Mouse (Mus musculus): ENCODE results near the gene Lmnb2. TPM values are rescaled to one million over a fixed set of nuclear protein-coding genes. Genes with fewer than 3 reads are reported as not detected.

Lmnb2 gene
- 41.5 and 43.9 TPM in 2 replicates for polyA plus RNA-seq (2015; fragmentation: Nextera tagmentation; extraction: Ambion mirVana)

- WGBS: under 1% methylated on average over 60 of the region's 61 CpGs
- ATAC-seq (ENCODE audit: low FRiP score): peak; percentile 77
- H3K27me3 ChIP-seq: peaks cover 12% of the 10 kb centered on the region; the same call in 1 of the 2 replicates
- no peaks in the 10 kb centered on the region for H3K9me3 ChIP-seq
- peak within 1 kb of the TSS; percentile 99 for H3K4me2 ChIP-seq
- H3K9ac ChIP-seq: peak within 1 kb of the TSS; percentile 94
- H3K27ac ChIP-seq: peak within 1 kb of the TSS; percentile 88
- H3K4me3 ChIP-seq: peak within 1 kb of the TSS; percentile 94
- peaks cover 38% of the 10 kb centered on the region for H3K4me1 ChIP-seq (replicated peaks)
- peaks cover 25% of the 10 kb centered on the region for H3K36me3 ChIP-seq
Observed at GRCm38 (mm10) chr10:80917779-80918434, at the start of gene Lmnb2. TSS of gene Lmnb2 (minus strand) at chr10:80918245.

GRCm38 (mm10) chr10:80967101-80967656 lies 49.1 kb upstream of the Lmnb2 start:
- H3K9me3 ChIP-seq: peaks cover 5% of the 10 kb centered on the region; the same call in 1 of the 2 replicates
- no peaks in the 10 kb centered on the region for H3K27me3 ChIP-seq
- ATAC-seq (ENCODE audit: low FRiP score): no peak
- H3K4me2 ChIP-seq: no peak overlapping the region
- H3K36me3 ChIP-seq: no peaks in the 10 kb centered on the region
- no peak overlapping the region for H3K27ac ChIP-seq
- no peak overlapping the region for H3K4me3 ChIP-seq
- no peak overlapping the region for H3K9ac ChIP-seq
- WGBS: 70% methylated on average over 3 of the region's 3 CpGs
- H3K4me1 ChIP-seq (replicated peaks): peaks cover 17% of the 10 kb centered on the region

GRCm38 (mm10) chr10:80966296-80966695 lies 48.3 kb upstream of the Lmnb2 start:
- no peak overlapping the region for H3K9ac ChIP-seq
- WGBS: 56% methylated on average over 12 of the region's 12 CpGs

GRCm38 (mm10) chr10:80963031-80963975 lies 45.3 kb upstream of the Lmnb2 start:
- Histone ChIP-seq H3K4me3 (no peak overlapping the region), H3K36me3 (no peaks in the 10 kb centered on the region), H3K9ac (no peak overlapping the region), H3K27me3 (0 out of 2 replicates have a peak, but pooled peaks cover 10% of the 10 kb centered on the region), H3K9me3 (no peaks in the 10 kb centered on the region), H3K4me2 (no peak overlapping the region), H3K4me1 (replicated peaks) (peaks cover 23% of the 10 kb centered on the region), H3K27ac (no peak overlapping the region)
- ATAC-seq (ENCODE audit: low FRiP score): no peak
- 50% methylated on average over 12 of the region's 12 CpGs for WGBS

More at GRCm38 (mm10) chr10:80966296-80966695, 48.3 kb upstream of the Lmnb2 start:
- Histone ChIP-seq H3K36me3 (no peaks in the 10 kb centered on the region), H3K9me3 (peaks cover 5% of the 10 kb centered on the region; the same call in 1 of the 2 replicates), H3K27ac (no peak overlapping the region), H3K27me3 (0 out of 2 replicates have a peak, but pooled peaks cover under 1% of the 10 kb centered on the region), H3K4me3 (no peak overlapping the region), H3K4me2 (no peak overlapping the region), H3K4me1 (replicated peaks) (peaks cover 18% of the 10 kb centered on the region)
- ATAC-seq (ENCODE audit: low FRiP score): no peak

- no peak overlapping the region for H3K4me3 ChIP-seq
- H3K27me3 ChIP-seq: 0 out of 2 replicates have a peak, but pooled peaks cover 10% of the 10 kb centered on the region
- peaks cover 23% of the 10 kb centered on the region for H3K4me1 ChIP-seq (replicated peaks)
- WGBS: 77% methylated on average over 5 of the region's 5 CpGs
- ATAC-seq (ENCODE audit: low FRiP score): no peak
- no peaks in the 10 kb centered on the region for H3K9me3 ChIP-seq
- no peaks in the 10 kb centered on the region for H3K36me3 ChIP-seq
- H3K27ac ChIP-seq: no peak overlapping the region
- H3K4me2 ChIP-seq: no peak overlapping the region
- H3K9ac ChIP-seq: no peak overlapping the region
Observed at GRCm38 (mm10) chr10:80962585-80962984, 44.5 kb upstream of the Lmnb2 start.

GRCm38 (mm10) chr10:80962051-80962472 lies 44.0 kb upstream of the Lmnb2 start:
- 53% methylated on average over 10 of the region's 10 CpGs for WGBS

GRCm38 (mm10) chr10:80960551-80961508 lies 42.8 kb upstream of the Lmnb2 start:
- WGBS: 13% methylated on average over 16 of the region's 16 CpGs
- Histone ChIP-seq H3K9ac (no peak overlapping the region), H3K4me1 (replicated peaks) (peaks cover 17% of the 10 kb centered on the region), H3K27me3 (0 out of 2 replicates have a peak, but pooled peaks cover 10% of the 10 kb centered on the region), H3K4me2 (no peak overlapping the region), H3K27ac (no peak overlapping the region), H3K4me3 (no peak overlapping the region), H3K36me3 (no peaks in the 10 kb centered on the region), H3K9me3 (no peaks in the 10 kb centered on the region)
- no peak for ATAC-seq (ENCODE audit: low FRiP score)

More at GRCm38 (mm10) chr10:80962051-80962472, 44.0 kb upstream of the Lmnb2 start:
- no peak for ATAC-seq (ENCODE audit: low FRiP score)
- Histone ChIP-seq H3K4me3 (no peak overlapping the region), H3K27me3 (0 out of 2 replicates have a peak, but pooled peaks cover 10% of the 10 kb centered on the region), H3K36me3 (no peaks in the 10 kb centered on the region), H3K9me3 (no peaks in the 10 kb centered on the region), H3K4me1 (replicated peaks) (peaks cover 18% of the 10 kb centered on the region), H3K4me2 (no peak overlapping the region), H3K9ac (no peak overlapping the region), H3K27ac (0 out of 2 replicates have a peak overlapping the region, but pooled peaks have one; percentile 18)

GRCm38 (mm10) chr10:80958979-80959637 lies 41.1 kb upstream of the Lmnb2 start:
- H3K4me3 ChIP-seq: no peak overlapping the region
- H3K9ac ChIP-seq: no peak overlapping the region
- 89% methylated on average over 5 of the region's 5 CpGs for whole genome bisulfite sequencing
- no peak overlapping the region for H3K27ac ChIP-seq
- peaks cover 21% of the 10 kb centered on the region for H3K4me1 ChIP-seq (replicated peaks)
- H3K9me3 ChIP-seq: no peaks in the 10 kb centered on the region
- H3K4me2 ChIP-seq: no peak overlapping the region
- no peak for ATAC-seq (ENCODE audit: low FRiP score)
- H3K27me3 ChIP-seq: 0 out of 2 replicates have a peak, but pooled peaks cover 10% of the 10 kb centered on the region
- H3K36me3 ChIP-seq: no peaks in the 10 kb centered on the region

GRCm38 (mm10) chr10:80957791-80958190 lies 39.7 kb upstream of the Lmnb2 start:
- WGBS: 73% methylated on average over 4 of the region's 4 CpGs
- H3K4me2 ChIP-seq: no peak overlapping the region
- H3K36me3 ChIP-seq: no peaks in the 10 kb centered on the region
- no peak for ATAC-seq (ENCODE audit: low FRiP score)
- no peak overlapping the region for H3K27ac ChIP-seq
- 0 out of 2 replicates have a peak, but pooled peaks cover 10% of the 10 kb centered on the region for H3K27me3 ChIP-seq
- H3K9me3 ChIP-seq: no peaks in the 10 kb centered on the region
- peaks cover 11% of the 10 kb centered on the region for H3K4me1 ChIP-seq (replicated peaks)
- no peak overlapping the region for H3K9ac ChIP-seq
- no peak overlapping the region for H3K4me3 ChIP-seq

GRCm38 (mm10) chr10:80956901-80957300 lies 38.9 kb upstream of the Lmnb2 start:
- no peak overlapping the region for H3K4me2 ChIP-seq
- WGBS: 85% methylated on average over 6 of the region's 6 CpGs
- H3K36me3 ChIP-seq: no peaks in the 10 kb centered on the region
- no peak overlapping the region for H3K27ac ChIP-seq
- peaks cover 11% of the 10 kb centered on the region for H3K4me1 ChIP-seq (replicated peaks)
- no peak for ATAC-seq (ENCODE audit: low FRiP score)
- H3K27me3 ChIP-seq: 0 out of 2 replicates have a peak, but pooled peaks cover 10% of the 10 kb centered on the region
- H3K9me3 ChIP-seq: no peaks in the 10 kb centered on the region
- H3K9ac ChIP-seq: no peak overlapping the region
- H3K4me3 ChIP-seq: no peak overlapping the region

Measured in hindbrain, embryonic 13.5 days (tissue).